Mouse (Mus musculus): ENCODE data around the gene Card11. TPM values are rescaled to one million over a fixed set of nuclear protein-coding genes. Genes with fewer than 3 reads are reported as not detected.

Card11 gene
- total RNA-seq, 4 experiments from 2014 or later = 0.30 to 1.6 (median 0.58) TPM

GRCm38 (mm10) chr5:140992093-140993070 lies 8.0 kb downstream of the Card11 start:
- DNase-seq (ENCODE audit: low spot score in 2 of 2) = no peak

GRCm38 (mm10) chr5:140985311-140986050 lies 14.9 kb downstream of the Card11 start:
- DNase-seq (ENCODE audit: low spot score in 2 of 2) = no peak

GRCm38 (mm10) chr5:140981370-140981805 lies 19.0 kb downstream of the Card11 start:
- no peak for DNase-seq (ENCODE audit: low spot score in 2 of 2)

- no peak for DNase-seq (ENCODE audit: low spot score in 2 of 2)
Observed at GRCm38 (mm10) chr5:140980783-140981182, 19.6 kb downstream of the Card11 start.

GRCm38 (mm10) chr5:140980051-140980450 lies 20.3 kb downstream of the Card11 start:
- no peak for DNase-seq (ENCODE audit: low spot score in 2 of 2)

- DNase-seq (ENCODE audit: low spot score in 2 of 2) = peak in 1 of 2 experiments; percentile 56
Observed at GRCm38 (mm10) chr5:140962945-140963344, 37.4 kb downstream of the Card11 start.

- DNase-seq (ENCODE audit: low spot score in 2 of 2) = no peak
Observed at GRCm38 (mm10) chr5:140960732-140961131, 39.6 kb downstream of the Card11 start.

- peak in 1 of 2 experiments; percentile 82 for DNase-seq (ENCODE audit: low spot score in 2 of 2)
Observed at GRCm38 (mm10) chr5:140959160-140959559, 41.2 kb downstream of the Card11 start.

GRCm38 (mm10) chr5:140957106-140957505 lies 43.3 kb downstream of the Card11 start:
- no peak for DNase-seq (ENCODE audit: low spot score in 2 of 2)

GRCm38 (mm10) chr5:140955666-140956065 lies 44.7 kb downstream of the Card11 start:
- DNase-seq (ENCODE audit: low spot score in 2 of 2) = no peak

GRCm38 (mm10) chr5:140951801-140952200 lies 48.6 kb downstream of the Card11 start:
- DNase-seq (ENCODE audit: low spot score in 2 of 2) = no peak

GRCm38 (mm10) chr5:140948009-140948408 lies 52.4 kb downstream of the Card11 start:
- DNase-seq (ENCODE audit: low spot score in 2 of 2) = peak; percentile 39 to 84

- DNase-seq (ENCODE audit: low spot score in 2 of 2) = no peak
Observed at GRCm38 (mm10) chr5:140946034-140946433, 54.3 kb downstream of the Card11 start.

- no peak for DNase-seq (ENCODE audit: low spot score in 2 of 2)
Observed at GRCm38 (mm10) chr5:140944382-140945125, 55.8 kb downstream of the Card11 start.

- peak in 1 of 2 experiments; percentile 61 for DNase-seq (ENCODE audit: low spot score in 2 of 2)
Observed at GRCm38 (mm10) chr5:140940923-140941491, 59.4 kb downstream of the Card11 start.

- DNase-seq (ENCODE audit: low spot score in 2 of 2) = no peak
Observed at GRCm38 (mm10) chr5:140940257-140940922, 60.0 kb downstream of the Card11 start.

- DNase-seq (ENCODE audit: low spot score in 2 of 2) = no peak
Observed at GRCm38 (mm10) chr5:140936816-140937215, 63.6 kb downstream of the Card11 start.

GRCm38 (mm10) chr5:140935848-140936247 lies 64.5 kb downstream of the Card11 start:
- DNase-seq (ENCODE audit: low spot score in 2 of 2) = no peak

- DNase-seq (ENCODE audit: low spot score in 2 of 2) = no peak
Observed at GRCm38 (mm10) chr5:140934639-140935315, 65.6 kb downstream of the Card11 start.

All from left cerebral cortex, adult 8-10 months (tissue).